Mouse (Mus musculus) CD4-positive naive resting alpha-beta T cell, adult 76 days (primary cell): ENCODE data around the gene Olfr713. TPM values are rescaled to one million over a fixed set of nuclear protein-coding genes. Genes with fewer than 3 reads are reported as not detected.

Source experiments
- total RNA-seq: library from RNA; stranded (reverse); gene quantifications from one replicate; pipeline ENCODE4 v1.2.4, GENCODE M21; 2023

Gene Olfr713
- not detected for total RNA-seq

GRCm38 (mm10) chr7:107030874-107031273 lies at the start of gene Olfr713:
Gene Olfr713, plus strand, starts transcription at chr7:107031174.

GRCm38 (mm10) chr7:107005972-107006371 lies 25.0 kb upstream of the Olfr713 start, which contains the start of gene Olfr2:
Gene Olfr2, minus strand, starts transcription at chr7:107006072.

GRCm38 (mm10) chr7:107070681-107071080 lies 39.7 kb downstream of the Olfr713 start, which contains the start of gene Olfr714:
Gene Olfr714, plus strand, starts transcription at chr7:107070981.

Other genes with a start within 250 kb of the Olfr713 start
- gene Olfr699, start 238.0 kb upstream of the Olfr713 start, total RNA-seq: not detected
- gene Olfr700, start 222.3 kb upstream of the Olfr713 start, total RNA-seq: not detected
- gene Olfr701, start 217.0 kb upstream of the Olfr713 start, total RNA-seq: not detected
- gene Olfr702, start 197.3 kb upstream of the Olfr713 start, total RNA-seq: not detected
- gene Olfr703, start 187.8 kb upstream of the Olfr713 start, total RNA-seq: not detected
- gene Olfr704, start 168.0 kb upstream of the Olfr713 start, total RNA-seq: not detected
- not detected for gene Olfr705, start 154.3 kb upstream of the Olfr713 start, total RNA-seq
- not detected for gene Olfr706, start 143.0 kb upstream of the Olfr713 start, total RNA-seq
- not detected for gene Olfr707, start 129.9 kb upstream of the Olfr713 start, total RNA-seq
- gene Olfr1532-ps1, start 123.2 kb upstream of the Olfr713 start, total RNA-seq: not detected
- gene Olfr709-ps1, start 99.0 kb upstream of the Olfr713 start, total RNA-seq: not detected
- gene Olfr710, start 82.9 kb upstream of the Olfr713 start, total RNA-seq: not detected
- not detected for gene Olfr6, start 67.2 kb upstream of the Olfr713 start, total RNA-seq
- not detected for gene Olfr711, start 55.7 kb upstream of the Olfr713 start, total RNA-seq
- not detected for gene Olfr2, start 25.1 kb upstream of the Olfr713 start, total RNA-seq
- gene Olfr714, start 39.8 kb downstream of the Olfr713 start, total RNA-seq: not detected
- not detected for gene Olfr17, start 62.0 kb downstream of the Olfr713 start, total RNA-seq
- gene Olfr715b, start 79.2 kb downstream of the Olfr713 start, total RNA-seq: not detected
- gene Olfr715, start 99.9 kb downstream of the Olfr713 start, total RNA-seq: not detected
- gene Olfr716, start 107.2 kb downstream of the Olfr713 start, total RNA-seq: not detected
- not detected for gene Nlrp14, start 135.8 kb downstream of the Olfr713 start, total RNA-seq
- gene Rbmxl2, start 178.3 kb downstream of the Olfr713 start, total RNA-seq: not detected